Mouse (Mus musculus): ENCODE results near the gene Lysmd4.

Lysmd4 gene

GRCm38 (mm10) chr7:67342067-67342625 is 119.8 kb downstream of the Lysmd4 start:
- DNase-seq (ENCODE audit: extremely low spot score, low spot score) = no peak

- no peak for DNase-seq (ENCODE audit: extremely low spot score, low spot score)
Measured at GRCm38 (mm10) chr7:67344443-67344842, 122.1 kb downstream of the Lysmd4 start.

- no peak for DNase-seq (ENCODE audit: extremely low spot score, low spot score)
Measured at GRCm38 (mm10) chr7:67352989-67353388, 130.6 kb downstream of the Lysmd4 start.

GRCm38 (mm10) chr7:67353667-67354066 is 131.3 kb downstream of the Lysmd4 start:
- DNase-seq (ENCODE audit: extremely low spot score, low spot score) = no peak

- no peak for DNase-seq (ENCODE audit: extremely low spot score, low spot score)
Measured at GRCm38 (mm10) chr7:67355870-67356269, 133.5 kb downstream of the Lysmd4 start.
